Mouse (Mus musculus) stomach, embryonic 15.5 days (tissue): ENCODE data around the gene Ankmy2. TPM values are rescaled to one million over a fixed set of nuclear protein-coding genes. Genes with fewer than 3 reads are reported as not detected.

ENCODE experiments used
- ATAC-seq: fragments of 200-750 bp; cut with Nextera tagmentation; 2 replicates; pipeline ENCODE4 v1.8.0; 2017; ENCODE audit warnings: low read depth, moderate number of reproducible peaks, moderate TSS enrichment; ENCODE audit not compliant: insufficient read depth, low FRiP score
- H3K27ac ChIP-seq: fragments of 300-500 bp; sonication (generic); 2 replicates; pipeline ENCODE4 v1.5.1; 2015; ENCODE audit warnings: mild to moderate bottlenecking, inconsistent platforms
- H3K27me3 ChIP-seq: fragments of 300-500 bp; sonication (generic); replicated peaks from 2 replicates; pipeline ENCODE4 v1.6.1; 2015; ENCODE audit warnings: inconsistent platforms
- H3K36me3 ChIP-seq: fragments of 300-500 bp; sonication (generic); 2 replicates; pipeline ENCODE4 v1.6.1; 2015; ENCODE audit warnings: inconsistent platforms
- H3K4me1 ChIP-seq: fragments of 300-500 bp; sonication (generic); 2 replicates; pipeline ENCODE4 v1.6.1; 2015; ENCODE audit warnings: inconsistent platforms
- H3K4me2 ChIP-seq: fragments of 300-500 bp; sonication (generic); 2 replicates; pipeline ENCODE4 v1.6.1; 2015; ENCODE audit warnings: mild to moderate bottlenecking, inconsistent platforms
- H3K4me3 ChIP-seq: fragments of 300-500 bp; sonication (generic); replicated peaks from 2 replicates; pipeline ENCODE4 v1.5.1; 2015; ENCODE audit warnings: inconsistent platforms
- H3K9ac ChIP-seq: fragments of 300-500 bp; sonication (generic); 2 replicates; pipeline ENCODE4 v1.6.1; 2015; ENCODE audit warnings: inconsistent platforms
- H3K9me3 ChIP-seq: fragments of 300-500 bp; sonication (generic); 2 replicates; pipeline ENCODE4 v1.6.1; 2016; ENCODE audit warnings: inconsistent platforms
- WGBS: fragments of 180-500 bp; shearing (Covaris S2); methylation state at CpG from one replicate; pipeline ENCODE4 v1.1.7; 2015; 5-methylcytosine and 5-hydroxymethylcytosine counted together
- polyA plus RNA-seq: library from polyadenylated mRNA; unstranded; fragments of >200 nt; fragmentation: Nextera tagmentation; extraction: Ambion mirVana; gene quantifications from 2 replicates; pipeline ENCODE4 v1.2.1, GENCODE M21; 2015

Gene Ankmy2
- polyA plus RNA-seq, 1 experiment from 2014 or later: 41.3 TPM

DNA sequence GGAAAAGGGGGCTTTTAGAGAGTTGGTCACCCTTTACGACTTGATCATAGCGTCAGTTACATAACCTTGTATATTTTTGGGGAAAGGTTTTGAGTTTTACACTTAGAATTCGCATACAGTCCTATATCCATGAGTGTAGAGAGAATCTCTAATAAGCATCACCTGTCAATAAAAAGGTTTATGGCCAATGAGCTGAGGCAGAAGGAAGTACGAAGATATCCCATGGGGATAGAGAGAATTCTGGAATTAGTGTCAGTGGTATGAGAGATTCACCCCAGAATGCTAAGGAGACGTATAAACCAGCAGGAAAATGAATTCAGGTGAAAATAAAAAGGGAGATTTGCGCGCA, 50.9 kb downstream of the Ankmy2 start:
- no peak for ATAC-seq
- H3K9me3 ChIP-seq: no peaks in the 10 kb centered on the region
- no peak overlapping the region for H3K9ac ChIP-seq
- H3K27ac ChIP-seq: no peak overlapping the region
- H3K27me3 ChIP-seq: no peaks in the 10 kb centered on the region
- H3K4me3 ChIP-seq: no peak overlapping the region
- H3K4me2 ChIP-seq: peak overlapping the region; percentile 36
- 74% methylated on average over 7 of the region's 7 CpGs for WGBS
- no peaks in the 10 kb centered on the region for H3K36me3 ChIP-seq
- no peaks in the 10 kb centered on the region for H3K4me1 ChIP-seq

DNA sequence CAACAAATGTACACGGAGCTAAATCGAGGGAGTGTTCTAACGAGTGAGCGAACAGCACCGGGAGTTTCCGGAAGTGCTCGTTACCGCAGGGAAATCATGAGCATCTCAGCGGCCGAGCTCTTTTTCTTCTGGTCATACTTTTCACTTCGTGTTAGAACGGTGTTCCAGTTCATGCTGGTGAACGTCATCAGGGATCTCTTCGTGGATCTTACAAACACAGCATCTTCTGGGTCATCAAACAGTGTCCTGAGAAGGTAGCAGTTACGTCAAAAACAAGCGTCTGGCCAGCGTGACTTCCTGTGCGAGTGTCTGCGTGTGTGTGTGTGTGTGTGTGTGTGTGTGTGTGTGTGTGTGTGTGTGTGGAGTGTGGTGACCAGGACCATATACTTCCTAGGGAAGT, 51.5 kb downstream of the Ankmy2 start:
- Histone ChIP-seq H3K4me1 (no peaks in the 10 kb centered on the region), H3K36me3 (no peaks in the 10 kb centered on the region), H3K4me2 (no peak overlapping the region), H3K9ac (no peak overlapping the region), H3K4me3 (no peak overlapping the region), H3K27ac (no peak overlapping the region), H3K9me3 (no peaks in the 10 kb centered on the region), H3K27me3 (no peaks in the 10 kb centered on the region)
- no peak for ATAC-seq
- WGBS: 69% methylated on average over 19 of the region's 19 CpGs

DNA sequence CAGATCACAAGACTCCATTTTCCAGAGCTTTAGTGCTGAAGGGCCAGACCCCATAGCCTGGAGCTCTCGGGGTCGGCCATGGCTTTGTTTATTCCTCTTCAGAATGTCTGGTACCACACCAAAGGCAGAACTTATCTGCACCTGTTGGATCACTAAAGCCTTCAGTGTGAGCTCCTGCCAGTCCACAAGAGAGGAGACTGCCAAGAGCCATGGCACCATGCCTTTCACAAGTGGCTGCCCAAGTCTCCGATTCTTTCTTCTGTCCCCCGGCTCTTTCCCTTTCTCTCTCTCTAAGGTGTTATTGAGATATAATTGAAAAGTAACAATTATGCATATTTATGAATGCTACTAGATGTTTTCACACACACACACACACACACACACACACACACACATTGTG, 53.2 kb downstream of the Ankmy2 start:
- Histone ChIP-seq H3K36me3 (no peaks in the 10 kb centered on the region), H3K27ac (no peak overlapping the region), H3K9ac (no peak overlapping the region), H3K4me3 (no peak overlapping the region), H3K4me1 (no peaks in the 10 kb centered on the region), H3K27me3 (no peaks in the 10 kb centered on the region), H3K9me3 (no peaks in the 10 kb centered on the region), H3K4me2 (no peak overlapping the region)
- ATAC-seq: no peak
- WGBS: 79% methylated on average over 4 of the region's 4 CpGs

DNA sequence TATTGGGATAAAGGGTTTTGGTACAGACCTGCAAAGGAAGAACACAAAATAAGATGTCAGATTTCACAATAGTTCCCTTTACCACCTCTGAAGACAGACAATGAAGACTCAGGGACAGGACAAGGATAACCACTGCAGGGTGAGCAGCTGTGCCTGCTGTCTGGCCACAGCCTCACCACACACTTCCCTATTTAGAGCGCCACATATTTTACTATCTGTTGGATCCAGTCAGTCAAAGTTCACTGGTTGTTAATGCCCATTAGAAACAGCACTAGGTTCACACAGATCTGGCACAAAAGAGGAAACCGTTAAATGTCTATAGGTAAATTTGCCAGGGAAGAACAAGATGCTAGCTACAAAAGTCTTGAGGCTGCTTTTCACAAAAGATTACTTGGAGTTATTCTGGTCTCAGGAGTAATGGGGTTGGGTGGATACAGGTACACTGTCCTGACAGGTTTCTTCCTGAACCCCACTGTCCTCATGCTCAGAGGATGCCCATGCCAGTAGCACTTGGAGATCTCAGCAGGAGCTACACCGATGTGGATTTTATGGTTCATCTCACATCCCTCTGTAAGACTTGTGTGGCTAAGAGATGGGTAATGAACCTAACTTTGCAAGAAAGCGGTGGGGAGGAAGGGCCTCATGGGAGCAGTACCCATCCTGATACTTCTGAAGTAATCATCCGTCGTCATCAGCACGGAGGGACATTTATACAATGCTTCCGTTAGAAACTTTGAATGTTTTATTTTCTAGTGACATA, 57.7 kb downstream of the Ankmy2 start:
- 51% methylated on average over 8 of the region's 8 CpGs for WGBS
- no peaks in the 10 kb centered on the region for H3K9me3 ChIP-seq
- H3K27me3 ChIP-seq: no peaks in the 10 kb centered on the region
- H3K9ac ChIP-seq: no peak overlapping the region
- H3K4me1 ChIP-seq: 0 out of 2 replicates have a peak, but pooled peaks cover 2% of the 10 kb centered on the region
- ATAC-seq: no peak
- no peaks in the 10 kb centered on the region for H3K36me3 ChIP-seq
- H3K27ac ChIP-seq: no peak overlapping the region
- H3K4me2 ChIP-seq: no peak overlapping the region
- H3K4me3 ChIP-seq: no peak overlapping the region

DNA sequence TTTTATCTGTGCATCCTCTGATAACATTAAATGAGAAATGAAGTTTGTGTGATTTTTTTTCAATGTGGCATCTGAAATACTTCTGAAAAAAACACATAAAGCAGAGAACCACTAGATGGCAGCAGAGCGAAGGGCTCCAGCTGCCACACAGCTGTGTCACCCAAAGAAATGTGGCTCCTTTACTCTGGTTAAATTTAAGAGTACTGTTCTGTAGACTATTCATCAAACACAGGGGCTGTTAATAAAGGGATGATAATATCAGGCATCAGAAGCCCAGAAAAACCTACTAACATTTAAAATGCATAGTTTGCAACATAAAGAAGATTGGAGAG, 58.2 kb downstream of the Ankmy2 start:
- ATAC-seq: no peak
- Histone ChIP-seq H3K4me3 (no peak overlapping the region), H3K4me2 (no peak overlapping the region), H3K27me3 (no peaks in the 10 kb centered on the region), H3K36me3 (no peaks in the 10 kb centered on the region), H3K9me3 (no peaks in the 10 kb centered on the region), H3K9ac (no peak overlapping the region), H3K4me1 (0 out of 2 replicates have a peak, but pooled peaks cover 2% of the 10 kb centered on the region), H3K27ac (no peak overlapping the region)
- 2% methylated on average over 1 of the region's 1 CpGs for WGBS

DNA sequence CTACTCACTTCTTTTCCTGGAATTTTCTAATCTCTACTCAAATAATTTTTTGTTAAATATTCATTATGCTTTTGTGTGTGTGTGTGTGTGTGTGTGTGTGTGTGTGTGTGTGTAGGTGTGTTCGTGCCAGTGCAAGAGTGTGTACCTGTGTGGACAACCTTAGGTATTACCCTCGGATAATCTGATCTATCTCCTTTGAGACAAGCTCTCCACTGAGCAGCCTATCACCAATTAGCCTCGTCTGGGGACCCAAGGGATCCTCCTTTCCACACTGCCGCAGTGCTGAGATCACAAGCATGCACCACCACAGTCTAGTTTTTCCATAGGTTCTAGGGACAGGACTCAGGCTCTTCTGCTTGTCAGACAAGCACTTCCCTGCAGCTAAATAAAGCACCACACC, 59.3 kb downstream of the Ankmy2 start:
- Histone ChIP-seq H3K36me3 (no peaks in the 10 kb centered on the region), H3K27ac (no peak overlapping the region), H3K4me3 (no peak overlapping the region), H3K9me3 (no peaks in the 10 kb centered on the region), H3K9ac (no peak overlapping the region), H3K4me2 (0 out of 2 replicates have a peak overlapping the region, but pooled peaks have one; percentile 44), H3K27me3 (no peaks in the 10 kb centered on the region), H3K4me1 (0 out of 2 replicates have a peak, but pooled peaks cover 2% of the 10 kb centered on the region)
- peak; percentile 43; the same call in 1 of the 2 replicates for ATAC-seq
- WGBS: 57% methylated on average over 4 of the region's 4 CpGs

DNA sequence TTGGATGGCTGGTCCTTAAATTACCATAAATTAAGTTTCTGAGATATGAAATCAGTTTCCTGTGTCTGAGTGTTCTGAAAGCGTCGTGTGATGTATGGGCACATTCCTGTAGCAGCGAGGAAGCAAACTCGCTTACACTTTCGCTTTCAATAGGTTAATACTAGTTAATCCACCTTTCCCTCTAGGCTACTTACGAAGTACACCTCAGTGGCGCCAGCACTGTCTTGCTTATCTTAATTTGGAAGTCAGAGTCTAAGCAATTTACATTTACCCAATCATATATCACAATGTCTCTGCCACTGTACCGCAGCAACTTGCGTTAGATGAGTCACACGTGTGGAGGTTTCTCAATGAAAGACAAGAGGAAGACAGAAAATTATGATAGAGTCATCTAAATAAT, 60.0 kb downstream of the Ankmy2 start:
- ATAC-seq: no peak
- Histone ChIP-seq H3K27ac (no peak overlapping the region), H3K4me1 (0 out of 2 replicates have a peak, but pooled peaks cover 2% of the 10 kb centered on the region), H3K4me2 (peak overlapping the region; percentile 44), H3K36me3 (no peaks in the 10 kb centered on the region), H3K4me3 (0 out of 2 replicates have a peak overlapping the region, but pooled peaks have one; percentile 12), H3K9me3 (no peaks in the 10 kb centered on the region), H3K27me3 (no peaks in the 10 kb centered on the region), H3K9ac (no peak overlapping the region)
- 37% methylated on average over 10 of the region's 10 CpGs for WGBS

DNA sequence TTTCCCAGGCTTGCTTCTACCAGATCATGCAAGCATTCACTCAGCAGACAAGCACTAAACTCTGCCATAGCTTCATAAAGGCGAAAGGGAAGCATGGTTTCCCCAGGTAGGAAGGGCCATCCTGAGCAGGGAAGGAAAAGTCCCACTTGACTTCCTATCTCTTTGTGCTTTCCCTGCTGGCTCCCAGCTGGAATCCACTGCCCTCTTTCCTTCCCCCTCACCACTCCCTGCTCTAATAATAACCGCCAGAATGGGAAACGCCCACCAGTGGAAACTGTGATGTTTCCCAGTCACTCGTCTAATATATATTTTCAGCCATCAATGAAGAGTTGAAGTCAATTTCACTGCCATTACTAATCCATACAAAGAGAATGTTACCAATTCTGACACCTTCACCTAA, 67.5 kb downstream of the Ankmy2 start:
- no peak overlapping the region for H3K27ac ChIP-seq
- WGBS: 52% methylated on average over 4 of the region's 4 CpGs
- H3K4me3 ChIP-seq: no peak overlapping the region
- no peaks in the 10 kb centered on the region for H3K36me3 ChIP-seq
- no peak overlapping the region for H3K9ac ChIP-seq
- no peak for ATAC-seq
- H3K4me2 ChIP-seq: no peak overlapping the region
- no peaks in the 10 kb centered on the region for H3K27me3 ChIP-seq
- H3K4me1 ChIP-seq: no peaks in the 10 kb centered on the region
- no peaks in the 10 kb centered on the region for H3K9me3 ChIP-seq

DNA sequence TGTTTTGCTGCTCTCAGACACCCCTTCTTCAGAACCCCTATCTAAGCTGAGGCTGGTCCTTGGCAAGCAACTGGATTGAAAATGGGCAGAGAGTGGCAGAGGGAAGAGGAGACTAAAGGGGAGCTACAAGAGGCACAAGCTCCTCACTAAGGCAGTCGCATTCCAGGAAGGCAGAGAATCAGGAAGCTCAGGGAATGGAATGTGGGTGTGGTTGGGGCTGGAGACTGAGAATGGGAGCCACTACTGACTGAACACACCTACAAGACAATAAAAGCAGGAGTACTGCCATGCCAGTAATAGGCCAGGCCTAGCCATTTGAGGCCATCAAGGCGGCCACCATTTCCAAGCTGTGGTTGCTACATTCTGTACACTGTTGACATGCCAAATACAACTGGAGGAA, 74.5 kb downstream of the Ankmy2 start:
- no peaks in the 10 kb centered on the region for H3K27me3 ChIP-seq
- no peaks in the 10 kb centered on the region for H3K9me3 ChIP-seq
- H3K4me1 ChIP-seq: no peaks in the 10 kb centered on the region
- no peaks in the 10 kb centered on the region for H3K36me3 ChIP-seq
- H3K4me2 ChIP-seq: no peak overlapping the region
- H3K27ac ChIP-seq: no peak overlapping the region
- H3K9ac ChIP-seq: no peak overlapping the region
- 76% methylated on average over 2 of the region's 2 CpGs for WGBS
- no peak overlapping the region for H3K4me3 ChIP-seq
- no peak for ATAC-seq

DNA sequence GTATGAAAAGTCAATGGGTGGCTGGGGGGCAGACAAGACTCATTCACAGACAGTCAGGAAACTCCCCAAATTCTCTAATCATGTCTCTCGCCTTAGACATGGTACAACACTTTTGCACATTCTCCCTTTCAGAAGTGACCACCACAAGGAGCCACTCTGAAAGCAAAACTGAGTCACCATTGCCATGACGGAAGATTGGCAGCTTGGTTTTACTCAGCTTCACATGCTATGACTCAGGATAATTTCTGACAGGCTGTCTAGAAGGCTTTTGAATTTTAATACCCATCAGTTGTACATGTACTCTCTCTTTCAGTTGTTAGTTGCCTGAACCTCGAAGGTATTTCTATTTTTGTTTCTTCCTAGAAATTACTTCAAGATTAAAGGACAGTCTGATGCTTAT, 84.3 kb downstream of the Ankmy2 start:
- H3K9ac ChIP-seq: no peak overlapping the region
- no peak overlapping the region for H3K4me3 ChIP-seq
- no peak overlapping the region for H3K4me2 ChIP-seq
- no peak overlapping the region for H3K27ac ChIP-seq
- no peaks in the 10 kb centered on the region for H3K36me3 ChIP-seq
- WGBS: 86% methylated on average over 3 of the region's 3 CpGs
- no peaks in the 10 kb centered on the region for H3K4me1 ChIP-seq
- H3K27me3 ChIP-seq: no peaks in the 10 kb centered on the region
- no peak for ATAC-seq
- H3K9me3 ChIP-seq: no peaks in the 10 kb centered on the region

Other genes starting within 250 kb of the Ankmy2 start
- gene Agr3, start 231.5 kb upstream of the Ankmy2 start, polyA plus RNA-seq: 0.27 TPM in 2 replicates
- gene Agr2, start 164.2 kb upstream of the Ankmy2 start, polyA plus RNA-seq: 203 and 225 TPM in 2 replicates
- gene Tspan13, start 114.6 kb upstream of the Ankmy2 start, polyA plus RNA-seq: 134 and 146 TPM in 2 replicates
- gene Bzw2, start 966 bp downstream of the Ankmy2 start, polyA plus RNA-seq: 179 and 201 TPM in 2 replicates
- gene Lrrc72, start 96.3 kb downstream of the Ankmy2 start, polyA plus RNA-seq: not detected in 2 replicates
- 9.2 and 9.5 TPM in 2 replicates for gene Sostdc1, start 157.0 kb downstream of the Ankmy2 start, polyA plus RNA-seq
- 10.9 and 11.5 TPM in 2 replicates for gene Ispd, start 224.3 kb downstream of the Ankmy2 start, polyA plus RNA-seq
- 1.7 and 2.1 TPM in 2 replicates for gene D630036H23Rik, start 225.1 kb downstream of the Ankmy2 start, polyA plus RNA-seq